Mouse (Mus musculus) macrophage (primary cell): ENCODE data around the gene Prl2c2. TPM values are rescaled to one million over a fixed set of nuclear protein-coding genes. Genes with fewer than 3 reads are reported as not detected.
"Not testable (repeated sequence)": the region's sequence is repeated elsewhere in the genome, so short reads cannot be mapped to it uniquely, and the experiment has no call there.

ENCODE experiments used
- H3K27ac ChIP-seq: fragments of 350-480 bp; formaldehyde crosslinking; 2 replicates; pipeline ENCODE4 v1.9.0; 2021
- H3K36me3 ChIP-seq: fragments of 350-480 bp; formaldehyde crosslinking; 2 replicates; pipeline ENCODE4 v1.9.0; 2021; ENCODE audit errors: inconsistent target
- H3K4me3 ChIP-seq: fragments of 350-480 bp; formaldehyde crosslinking; 2 replicates; pipeline ENCODE4 v1.9.0; 2021; ENCODE audit errors: inconsistent target
- H3K79me2 ChIP-seq: fragments of 350-480 bp; formaldehyde crosslinking; 2 replicates; pipeline ENCODE4 v1.9.0; 2021; ENCODE audit errors: inconsistent target
- WGBS: methylation state at CpG from one replicate; pipeline ENCODE4 v1.1.7; 2026; ENCODE audit warnings: inconsistent platforms; ENCODE audit not compliant: missing documents; 5-methylcytosine and 5-hydroxymethylcytosine counted together
- polyA plus RNA-seq: library from polyadenylated mRNA; stranded (reverse); fragments of 250-400 nt; gene quantifications from 3 replicates; pipeline ENCODE4 v1.2.4, GENCODE M21; 2018; ENCODE audit warnings: inconsistent platforms
- total RNA-seq, 78 experiments: library from RNA; depleted of rRNA; stranded (reverse); fragments of 250-400 nt; gene quantifications; 1 replicate in 9 of 78; 2 replicates in 24 of 78; 3 replicates in 43 of 78; 4 replicates in 2 of 78; pipeline ENCODE4 v1.2.4; 2018; ENCODE audit warnings: inconsistent platforms in 56 of 78

Prl2c2 gene
- not detected for total RNA-seq (2018; cell fraction: chromatin; rRNA removed)
- not detected for total RNA-seq (2018; cell fraction: cytosol; rRNA removed)
- not detected for total RNA-seq (2018; cell fraction: nucleus; rRNA removed)
- polyA plus RNA-seq: 0.48 TPM in 1 of 3 replicates, not detected in the others

- H3K27ac ChIP-seq, H3K36me3 ChIP-seq, H3K4me3 ChIP-seq, H3K79me2 ChIP-seq: not testable (repeated sequence)
- 88% methylated on average over 2 of the region's 2 CpGs for WGBS
These were observed at the start of gene Prl2c2 for GRCm38 (mm10) chr13:13005283-13005682. TSS of gene Prl2c2 (minus strand) at chr13:13005383.

GRCm38 (mm10) chr13:13025872-13026271, 20.7 kb upstream of the Prl2c2 start:
- H3K4me3 ChIP-seq, H3K79me2 ChIP-seq, H3K36me3 ChIP-seq: not testable (repeated sequence)
- peak overlapping the region; percentile 33; the same call in 1 of the 2 replicates for H3K27ac ChIP-seq
- 58% methylated on average over 2 of the region's 3 CpGs for WGBS

- H3K27ac ChIP-seq, H3K79me2 ChIP-seq, H3K36me3 ChIP-seq, H3K4me3 ChIP-seq: not testable (repeated sequence)
- WGBS: no CpG with 5 or more reads among the region's 2 CpGs
These were observed 8.9 kb upstream of the Prl2c2 start for GRCm38 (mm10) chr13:13013993-13014549.

Other genes with a start within 250 kb of the Prl2c2 start
- gene Prl2c3, start 205.3 kb downstream of the Prl2c2 start, polyA plus RNA-seq: not detected in 3 replicates
- gene Prl2c5, start 177.3 kb upstream of the Prl2c2 start, polyA plus RNA-seq: not detected in 3 replicates